Mouse (Mus musculus) CD4-positive, CD25-positive, alpha-beta regulatory T cell (primary cell): ENCODE results near the gene Gm7879. TPM values are rescaled to one million over a fixed set of nuclear protein-coding genes. Genes with fewer than 3 reads are reported as not detected.

Experiments
- polyA plus RNA-seq: library from polyadenylated mRNA; unstranded; fragments of 100-300 nt; shearing (Covaris generic); gene quantifications from one replicate; pipeline ENCODE4 v1.2.1, GENCODE M21; 2017

Gm7879 gene
- polyA plus RNA-seq = 0.51 TPM

DNA sequence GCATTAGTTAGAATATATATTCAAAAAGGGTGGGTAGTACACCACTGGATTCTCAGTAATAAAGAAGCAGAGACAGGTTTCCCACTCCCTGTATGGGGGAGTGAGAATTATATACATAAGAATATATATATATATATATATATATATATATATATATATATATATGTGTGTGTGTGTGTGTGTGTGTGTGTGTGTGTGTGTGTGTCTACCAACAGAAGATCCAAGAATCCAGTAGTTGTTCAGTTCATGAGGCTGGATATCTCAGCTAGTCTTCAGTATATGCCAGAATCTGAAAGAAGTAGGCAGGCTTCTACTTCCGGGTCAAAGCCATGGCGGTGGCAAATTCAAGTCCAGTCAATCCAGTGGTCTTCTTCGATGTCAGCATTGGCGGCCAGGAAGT lies at the start of gene Gm7879:
Gm7879 (plus strand) TSS at position 301 of the 400 bp plus-strand sequence.

DNA sequence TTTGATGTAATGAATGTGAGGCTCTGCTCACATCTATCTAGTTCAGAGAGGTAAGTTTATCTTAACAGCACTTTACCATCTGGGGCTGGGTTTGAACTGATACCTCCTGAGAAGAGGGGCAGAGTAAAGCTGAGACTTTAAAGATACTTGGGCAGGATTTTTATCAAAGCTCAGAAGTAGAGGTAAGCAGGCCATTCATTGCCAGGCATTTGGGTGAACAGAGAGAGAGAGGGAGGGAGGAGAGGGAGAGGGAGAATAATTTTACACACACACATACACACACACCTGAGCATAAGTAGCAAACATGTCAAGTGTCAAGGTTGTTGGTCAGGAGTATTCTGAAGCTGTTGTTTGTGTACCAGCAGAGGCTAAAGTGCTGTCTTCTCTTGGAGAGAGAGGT lies 44.7 kb upstream of the Gm7879 start, which contains the start of gene Cd38:
Cd38 (plus strand) TSS at position 301 of the 400 bp plus-strand sequence.

Other genes starting within 250 kb of the Gm7879 start
- gene Bst1, start 94.3 kb upstream of the Gm7879 start, polyA plus RNA-seq = 0.31 TPM
- 70.6 TPM for gene Fbxl5, start 91.5 kb upstream of the Gm7879 start, polyA plus RNA-seq
- gene Cd38, start 44.6 kb upstream of the Gm7879 start, polyA plus RNA-seq = 29.4 TPM
- gene Fgfbp1, start 68.6 kb downstream of the Gm7879 start, polyA plus RNA-seq = 0.14 TPM
- 0.66 TPM for gene Prom1, start 188.9 kb downstream of the Gm7879 start, polyA plus RNA-seq